Mouse (Mus musculus): Measurements from ENCODE around the gene Washc3.

DNA sequence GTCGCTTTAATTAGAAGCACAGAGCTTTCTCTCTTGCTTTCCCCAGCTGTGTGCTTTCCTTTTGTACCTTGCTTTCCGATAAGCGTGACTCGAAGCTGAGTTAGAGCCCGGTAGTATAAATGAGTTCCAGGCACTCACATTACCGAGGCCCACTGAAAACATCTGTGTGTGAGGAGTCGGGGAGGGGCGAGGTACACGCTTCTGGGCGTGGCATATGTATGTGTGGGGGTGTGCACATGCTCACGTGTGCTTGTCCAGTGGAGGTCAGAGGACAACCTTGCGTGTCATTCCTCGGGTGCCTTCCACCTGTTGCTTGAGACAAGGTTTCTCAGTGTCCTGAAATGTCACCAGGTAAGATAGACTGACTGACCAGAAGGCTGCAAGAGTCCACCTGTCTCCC, 43.8 kb downstream of the Washc3 start:
- TF ChIP-seq CTCF (IDR thresholded peaks at IDR 0.05; ENCODE audit: borderline replicate concordance, extremely low read depth, insufficient read depth, insufficient read length) (no peak), POLR2A (IDR thresholded peaks at IDR 0.05; ENCODE audit: borderline replicate concordance, extremely low read depth, insufficient read depth, insufficient read length, poor library complexity, severe bottlenecking) (no peak)

Data from brain, embryonic 14.5 days (tissue).